ENCODE assay signal across 15 mouse cellular contexts in genomic region chr7:51723955-51724354, GRCm38 (mm10).
DNase-seq lines count a peak whose midpoint lies in the region; ATAC-seq and TF ChIP-seq lines count a peak whose summit lies in the region.
"Had no signal": no experiment of that assay in that cellular context is flagged by ENCODE, and none has a peak within 500 bp of the region (broad histone marks: within the 10 kb centered on the region; RNA-seq: fewer than 3 reads in every experiment).

No protein-coding gene starts in this region.

- no peaks in the 10 kb centered on the region for H3K36me3 ChIP-seq in heart, embryonic 12.5 days
- H3K36me3 ChIP-seq in stomach, postnatal 0 days (ENCODE audit: control insufficient read depth, insufficient read depth, low read length): no peaks in the 10 kb centered on the region
- H3K36me3 ChIP-seq: hindbrain, embryonic 15.5 days; neural tube, embryonic 15.5 days had no signal

- 0 out of 2 replicates have a peak, but pooled peaks have one; percentile 63 for ATAC-seq in heart, embryonic 12.5 days (ENCODE audit: insufficient number of reproducible peaks, low FRiP score)
- ATAC-seq in stomach, postnatal 0 days (ENCODE audit: low FRiP score, low TSS enrichment): no peak

- no peak overlapping the region for H3K4me2 ChIP-seq in heart, embryonic 12.5 days
- no peak overlapping the region for H3K4me2 ChIP-seq in stomach, postnatal 0 days (replicated peaks; ENCODE audit: low read depth)
- H3K4me2 ChIP-seq: hindbrain, embryonic 15.5 days; neural tube, embryonic 15.5 days had no signal

- TF ChIP-seq CTCF in stomach, postnatal 0 days (IDR thresholded peaks at IDR 0.05; ENCODE audit: low read depth): no peak

- no peaks in the 10 kb centered on the region for H3K27me3 ChIP-seq in heart, embryonic 12.5 days (replicated peaks)
- no peaks in the 10 kb centered on the region for H3K27me3 ChIP-seq in stomach, postnatal 0 days (ENCODE audit: control insufficient read depth, insufficient read depth, low read length)
- H3K27me3 ChIP-seq: hindbrain, embryonic 15.5 days; neural tube, embryonic 15.5 days had no signal

- no peak for DNase-seq in heart, adult 11 months
- DNase-seq in right cerebral cortex, adult 18-20 months: peak; percentile 1
- no peak for DNase-seq in right cerebral cortex, postnatal 4 days
- peak; percentile 76 for DNase-seq in induced T-regulatory cell, adult 2 months (ENCODE audit: low read depth)
- DNase-seq in frontal cortex, postnatal 10 days (ENCODE audit: low spot score in 2 of 2): no peak
- no peak for DNase-seq in ovary, adult 18-20 months (ENCODE audit: low spot score)
- no peak for DNase-seq in stomach, postnatal 0 days (ENCODE audit: low spot score)
- DNase-seq: B cell, adult 2 months; cerebellum, adult 11 months; gastrocnemius, postnatal 36 days; midbrain, embryonic 14.5 days had no signal

- H3K9me3 ChIP-seq in heart, embryonic 12.5 days (replicated peaks): no peaks in the 10 kb centered on the region
- H3K9me3 ChIP-seq in stomach, postnatal 0 days (ENCODE audit: control insufficient read depth, low read length): no peaks in the 10 kb centered on the region
- H3K9me3 ChIP-seq: hindbrain, embryonic 15.5 days; neural tube, embryonic 15.5 days had no signal

- H3K4me3 ChIP-seq in heart, embryonic 12.5 days: no peak overlapping the region
- H3K4me3 ChIP-seq in stomach, postnatal 0 days (ENCODE audit: low read depth, low read length): no peak overlapping the region
- H3K4me3 ChIP-seq: hindbrain, embryonic 15.5 days; neural tube, embryonic 15.5 days had no signal

- no peak overlapping the region for H3K9ac ChIP-seq in heart, embryonic 12.5 days
- no peak overlapping the region for H3K9ac ChIP-seq in stomach, postnatal 0 days (ENCODE audit: low read length)
- H3K9ac ChIP-seq: hindbrain, embryonic 15.5 days; liver, embryonic 14.5 days; neural tube, embryonic 15.5 days had no signal

- no peak overlapping the region for H3K27ac ChIP-seq in heart, embryonic 12.5 days (ENCODE audit: poor library complexity, severe bottlenecking)
- no peak overlapping the region for H3K27ac ChIP-seq in stomach, postnatal 0 days (replicated peaks)
- H3K27ac ChIP-seq: hindbrain, embryonic 15.5 days; liver, embryonic 14.5 days; neural tube, embryonic 15.5 days had no signal

- peaks cover 3% of the 10 kb centered on the region; the same call in 1 of the 2 replicates for H3K4me1 ChIP-seq in heart, embryonic 12.5 days (replicated peaks)
- H3K4me1 ChIP-seq in stomach, postnatal 0 days (replicated peaks; ENCODE audit: control insufficient read depth, insufficient read depth): no peaks in the 10 kb centered on the region
- H3K4me1 ChIP-seq: hindbrain, embryonic 15.5 days; neural tube, embryonic 15.5 days had no signal

- WGBS in heart, embryonic 12.5 days: 25% methylated on average over 5 of the region's 5 CpGs
- 51% methylated on average over 5 of the region's 5 CpGs for WGBS in stomach, postnatal 0 days

- no peak for TF ChIP-seq EP300 in stomach, postnatal 0 days (optimal IDR thresholded peaks at IDR 0.05)

Comparison
In these comparisons a context has a peak if more than half of its experiments do, and no peak if none do; other contexts are left out.
1. DNase-seq: peak in right cerebral cortex, adult 18-20 months (single experiment) and induced T-regulatory cell, adult 2 months (single experiment); none in heart, adult 11 months (single experiment), right cerebral cortex, postnatal 4 days (single experiment), frontal cortex, postnatal 10 days (0 of 2), ovary, adult 18-20 months (single experiment) and stomach, postnatal 0 days (single experiment).